In genomic region chr7:16912360-16912759, GRCm38 (mm10) we compare ENCODE assay signal across 10 mouse cellular contexts. TPM values are rescaled to one million over a fixed set of nuclear protein-coding genes. Genes with fewer than 3 reads are reported as not detected.
DNase-seq lines count a peak whose midpoint lies in the region.
"Had no signal": no experiment of that assay in that cellular context is flagged by ENCODE, and none has a peak within 500 bp of the region (broad histone marks: within the 10 kb centered on the region; RNA-seq: fewer than 3 reads in every experiment).

No protein-coding gene starts in this region.

- intact Hi-C loops in heart, postnatal 14 days (cut with DNase I): loop anchor here (5.0 to 10.0 kb wide), 3 partner anchors 35 to 288 kb away; partner anchors contain the start of gene Dact3

- peak; percentile 77 to 80 for DNase-seq in heart, adult 9 months (ENCODE audit: low spot score in 2 of 2)
- DNase-seq in heart, postnatal 14 days: no peak
- peak; percentile 49 for DNase-seq in urinary bladder, postnatal 14 days (ENCODE audit: low spot score)
- DNase-seq in urinary bladder, postnatal 25 days (ENCODE audit: low spot score): no peak
- DNase-seq in gastrocnemius, postnatal 25 days: peak; percentile 65
- DNase-seq in layer of hippocampus, adult 9-10 months (ENCODE audit: low spot score): no peak
- DNase-seq in cerebellum, adult 8-10 months: no peak
- DNase-seq: cerebellum, postnatal 36 days; liver, embryonic 13.5 days had no signal

RNA-seq across cellular contexts. Expression of gene Ptgir, which starts 6.1 kb away (rescaled TPM):
- total RNA-seq in heart, postnatal 14 days (2021): 1 to 10 TPM; 1.4 to 1.6 TPM
- total RNA-seq in gastrocnemius, postnatal 25 days (2021): 1 to 10 TPM in 1 of 2 experiments, under 1 TPM in 1; 0.97 to 1.3 TPM
- total RNA-seq: layer of hippocampus, postnatal 10 days had no signal

RNA-seq across cellular contexts. Expression of gene Calm3, which starts 11.6 kb away (rescaled TPM):
- 100 to 1,000 TPM; 228 to 250 TPM for total RNA-seq in heart, postnatal 14 days (2021)
- total RNA-seq in gastrocnemius, postnatal 25 days (2021): 100 to 1,000 TPM; 257 to 291 TPM

RNA-seq across cellular contexts. Expression of gene Gng8, which starts 20.8 kb away (rescaled TPM):
- total RNA-seq in heart, postnatal 14 days (2021): under 1 TPM; 0.81 to 0.98 TPM
- total RNA-seq in gastrocnemius, postnatal 25 days (2021): not detected

RNA-seq across cellular contexts. Expression of gene Pnmal2, which starts 32.1 kb away (rescaled TPM):
- total RNA-seq in heart, postnatal 14 days (2021): 1 to 10 TPM; 3.6 to 4.0 TPM
- 1 to 10 TPM; 2.3 to 3.3 TPM for total RNA-seq in gastrocnemius, postnatal 25 days (2021)

RNA-seq across cellular contexts. Expression of gene Dact3, which starts 37.2 kb away (rescaled TPM):
- 10 to 100 TPM; 18.6 to 19.0 TPM for total RNA-seq in heart, postnatal 14 days (2021)
- total RNA-seq in gastrocnemius, postnatal 25 days (2021): 1 to 10 TPM; 1.9 to 2.3 TPM

Comparison
In these comparisons a context has a peak if more than half of its experiments do, and no peak if none do; other contexts are left out.
1. DNase-seq: peak in heart, adult 9 months (2 of 2), urinary bladder, postnatal 14 days (single experiment) and gastrocnemius, postnatal 25 days (single experiment); none in heart, postnatal 14 days (0 of 2), urinary bladder, postnatal 25 days (single experiment), layer of hippocampus, adult 9-10 months (single experiment) and cerebellum, adult 8-10 months (single experiment).